In genomic region chr7:140217967-140218366, GRCm38 (mm10) we compare ENCODE assay signal across 21 mouse cellular contexts. TPM values are rescaled to one million over a fixed set of nuclear protein-coding genes. Genes with fewer than 3 reads are reported as not detected.
"Had no signal": no experiment of that assay in that cellular context is flagged by ENCODE, and none has a peak within 500 bp of the region (broad histone marks: within the 10 kb centered on the region; RNA-seq: fewer than 3 reads in every experiment).

Gene Cd163l1, plus strand, starts transcription at chr7:140218267.

- H3K4me3 ChIP-seq: limb, embryonic 15.5 days; liver, embryonic 15.5 days; midbrain, embryonic 10.5 days; midbrain, embryonic 12.5 days; myocyte; neural tube, embryonic 13.5 days; neural tube, embryonic 15.5 days had no signal

- H3K9ac ChIP-seq: limb, embryonic 15.5 days; liver, embryonic 15.5 days; lung, embryonic 14.5 days; midbrain, embryonic 12.5 days; neural tube, embryonic 13.5 days; neural tube, embryonic 15.5 days had no signal

- H3K36me3 ChIP-seq: limb, embryonic 15.5 days; liver, embryonic 15.5 days; midbrain, embryonic 10.5 days; midbrain, embryonic 12.5 days; neural tube, embryonic 13.5 days; neural tube, embryonic 15.5 days had no signal

- H3K4me2 ChIP-seq: limb, embryonic 15.5 days; liver, embryonic 15.5 days; lung, embryonic 14.5 days; midbrain, embryonic 12.5 days; neural tube, embryonic 13.5 days; neural tube, embryonic 15.5 days had no signal

- H3K4me1 ChIP-seq: limb, embryonic 15.5 days; liver, embryonic 15.5 days; midbrain, embryonic 10.5 days; midbrain, embryonic 12.5 days; neural tube, embryonic 13.5 days; neural tube, embryonic 15.5 days had no signal

- H3K27me3 ChIP-seq: limb, embryonic 15.5 days; liver, embryonic 15.5 days; midbrain, embryonic 12.5 days; neural tube, embryonic 13.5 days; neural tube, embryonic 15.5 days had no signal

- DNase-seq: lung, adult 18-20 months; lung, embryonic 14.5 days; lung, postnatal 10 days; lung, postnatal 4 days; midbrain, embryonic 14.5 days; retina, postnatal 1 day; right cerebral cortex, adult 18-20 months; right cerebral cortex, postnatal 25 days; right cerebral cortex, postnatal 4 days; spleen, adult 18-20 months; thymus, adult 18-20 months; thymus, postnatal 14 days had no signal

- H3K27ac ChIP-seq: limb, embryonic 15.5 days; liver, embryonic 15.5 days; midbrain, embryonic 10.5 days; midbrain, embryonic 12.5 days; neural tube, embryonic 13.5 days; neural tube, embryonic 15.5 days had no signal

- ATAC-seq: midbrain, embryonic 16.5 days had no signal

- H3K9me3 ChIP-seq: limb, embryonic 15.5 days; liver, embryonic 15.5 days; midbrain, embryonic 10.5 days; midbrain, embryonic 12.5 days; neural tube, embryonic 13.5 days; neural tube, embryonic 15.5 days had no signal

RNA-seq across cellular contexts. Expression of gene Cd163l1, which starts in this region (rescaled TPM):
- polyA plus RNA-seq: limb, embryonic 15.5 days; lung, embryonic 14.5 days; midbrain, embryonic 10.5 days; midbrain, embryonic 12.5 days; midbrain, embryonic 14.5 days; midbrain, embryonic 16.5 days; myocyte; neural tube, embryonic 11.5 days; neural tube, embryonic 13.5 days; neural tube, embryonic 15.5 days had no signal
